15 mouse cellular contexts compared by ENCODE assay signal in the genomic region with DNA sequence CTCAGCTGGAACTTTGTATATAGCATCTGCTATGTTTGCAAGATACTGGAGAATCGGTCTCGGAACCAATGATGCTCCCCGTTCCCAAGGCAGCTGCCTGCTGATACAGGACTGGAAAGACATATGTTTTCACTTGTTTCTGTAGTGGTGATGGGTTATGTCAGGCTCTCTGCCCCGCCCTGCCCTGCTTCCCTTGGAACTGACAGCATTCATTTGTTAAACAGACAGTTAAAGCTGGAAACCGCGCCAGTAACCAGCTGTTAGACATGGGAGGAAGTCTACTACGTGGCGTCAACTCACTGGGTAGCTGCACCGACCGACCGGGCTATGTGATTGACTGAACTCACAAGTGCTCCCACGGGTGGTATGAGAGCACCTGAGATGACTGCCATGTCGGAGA. TPM values are rescaled to one million over a fixed set of nuclear protein-coding genes. Genes with fewer than 3 reads are reported as not detected.
DNase-seq lines count a peak whose midpoint lies in the region; ATAC-seq and TF ChIP-seq lines count a peak whose summit lies in the region.
"Had no signal": no experiment of that assay in that cellular context is flagged by ENCODE, and none has a peak within 500 bp of the region (broad histone marks: within the 10 kb centered on the region; RNA-seq: fewer than 3 reads in every experiment).

No protein-coding gene starts in this region.

- H3K9ac ChIP-seq in midbrain, embryonic 11.5 days (ENCODE audit: low read length): no peak overlapping the region
- H3K9ac ChIP-seq: forebrain, postnatal 0 days; limb, embryonic 13.5 days had no signal

- H3K4me1 ChIP-seq in lung, adult 2 months (ENCODE audit: control insufficient read depth, insufficient read depth, low read length): no peaks in the 10 kb centered on the region
- no peaks in the 10 kb centered on the region for H3K4me1 ChIP-seq in midbrain, embryonic 11.5 days (ENCODE audit: control insufficient read depth, insufficient read depth, low read length)
- H3K4me1 ChIP-seq: limb, embryonic 13.5 days had no signal

- H3K4me3 ChIP-seq in lung, adult 2 months (replicated peaks; ENCODE audit: extremely low read depth, low read depth, low read length): no peak overlapping the region
- no peak overlapping the region for H3K4me3 ChIP-seq in midbrain, embryonic 11.5 days (ENCODE audit: low read depth, low read length)
- H3K4me3 ChIP-seq: limb, embryonic 13.5 days; myocyte had no signal

- no peak overlapping the region for H3K27ac ChIP-seq in midbrain, embryonic 11.5 days (ENCODE audit: low read depth, low read length)
- H3K27ac ChIP-seq: limb, embryonic 13.5 days had no signal

- no peak for TF ChIP-seq CTCF in lung, adult 2 months (IDR thresholded peaks at IDR 0.05; ENCODE audit: insufficient read depth, low read length)

- ATAC-seq in cerebellum, adult (ENCODE audit: insufficient number of reproducible peaks, low FRiP score, low TSS enrichment): no peak
- no peak for ATAC-seq in midbrain, embryonic 11.5 days (ENCODE audit: low FRiP score)
- no peak for ATAC-seq in granulocyte monocyte progenitor cell, adult 5-6 weeks (replicated peaks; ENCODE audit: poor library complexity, severe bottlenecking)
- ATAC-seq: forebrain, postnatal 0 days; intestine, embryonic 16.5 days had no signal

- no peak for TF ChIP-seq POLR2A in lung, adult 2 months (IDR thresholded peaks at IDR 0.05; ENCODE audit: borderline replicate concordance, extremely low read depth, low read depth, low read length)

- no peaks in the 10 kb centered on the region for H3K27me3 ChIP-seq in midbrain, embryonic 11.5 days (ENCODE audit: control insufficient read depth, insufficient read depth, low read length)
- H3K27me3 ChIP-seq: limb, embryonic 13.5 days had no signal

- H3K36me3 ChIP-seq in midbrain, embryonic 11.5 days (ENCODE audit: control insufficient read depth, insufficient read depth, low read length): no peaks in the 10 kb centered on the region
- H3K36me3 ChIP-seq: G1E; limb, embryonic 13.5 days had no signal

- H3K4me2 ChIP-seq in midbrain, embryonic 11.5 days: no peak overlapping the region
- H3K4me2 ChIP-seq: limb, embryonic 13.5 days had no signal

- peak; percentile 45 to 61 for DNase-seq in cerebellum, postnatal 14 days
- DNase-seq in layer of hippocampus, adult 9-11 months: peak; percentile 26
- no peak for DNase-seq in layer of hippocampus, postnatal 25 days (ENCODE audit: extremely low spot score in 1 of 2, low spot score in 1 of 2)
- DNase-seq in brain, adult 2 months (ENCODE audit: low read depth, low spot score): peak; percentile 27
- peak; percentile 5 for DNase-seq in lung, adult 2 months
- no peak for DNase-seq in midbrain, embryonic 11.5 days (ENCODE audit: low spot score, missing footprints)
- DNase-seq: forebrain, postnatal 0 days; thymus, postnatal 14 days had no signal

- WGBS in lung, adult 2 months: no CpG with 5 or more reads among the region's 13 CpGs
- WGBS in midbrain, embryonic 11.5 days: no CpG with 5 or more reads among the region's 13 CpGs

- no peaks in the 10 kb centered on the region for H3K9me3 ChIP-seq in midbrain, embryonic 11.5 days (ENCODE audit: control insufficient read depth, low read length)
- H3K9me3 ChIP-seq: limb, embryonic 13.5 days had no signal

RNA-seq across cellular contexts. Expression of a gene that starts 56.7 kb away (rescaled TPM):
- total RNA-seq in layer of hippocampus, postnatal 25 days (2021): 1 to 10 TPM; 2.5 to 3.0 TPM
- polyA plus RNA-seq in lung, adult 2 months (2012; rRNA removed): 0.06 TPM in 1 of 2 replicates, not detected in the other
- polyA plus RNA-seq in midbrain, embryonic 11.5 days (2014; fragmentation: Nextera tagmentation; extraction: Ambion mirVana): 0.50 and 0.68 TPM in 2 replicates
- not detected in 2 replicates for total RNA-seq in granulocyte monocyte progenitor cell, adult 5-6 weeks (2014; fragmentation: Nextera tagmentation)
- not detected in 2 replicates for total RNA-seq in granulocyte monocyte progenitor cell, adult 5-6 weeks (2017)
- total RNA-seq: megakaryocyte progenitor cell, adult 5-6 weeks had no signal
- polyA plus RNA-seq: G1E, myocyte had no signal

Comparison
In these comparisons a context has a peak if more than half of its experiments do, and no peak if none do; other contexts are left out.
1. DNase-seq: peak in cerebellum, postnatal 14 days (2 of 2), layer of hippocampus, adult 9-11 months (single experiment), brain, adult 2 months (single experiment) and lung, adult 2 months (single experiment); none in layer of hippocampus, postnatal 25 days (0 of 2) and midbrain, embryonic 11.5 days (single experiment).